Mouse (Mus musculus): ENCODE data around the gene Wscd2.

GRCm38 (mm10) chr5:113466536-113466935, 23.6 kb upstream of the Wscd2 start:
- no peak for TF ChIP-seq CTCF (IDR thresholded peaks at IDR 0.05; ENCODE audit: control insufficient read depth, insufficient read depth, insufficient replicate concordance, low read depth, low read length)
- TF ChIP-seq POLR2A (IDR thresholded peaks at IDR 0.05; ENCODE audit: control insufficient read depth, low read depth, low read length): no peak

Data from testis, adult 2 months (tissue).